Mouse (Mus musculus) ES-E14 (cell line): ENCODE data around the gene Lca5l. TPM values are rescaled to one million over a fixed set of nuclear protein-coding genes. Genes with fewer than 3 reads are reported as not detected.
A peak's percentile ranks its signal among the peaks of the same experiment; 100 is the strongest.

Experiments
- DNase-seq: peaks from one replicate; pipeline ENCODE4 v3.0.0-alpha.2; 2013; ENCODE audit warnings: low read depth, low spot score
- H3K27ac ChIP-seq: 2 replicates; pipeline ENCODE4 v1.5.1; 2012; ENCODE audit warnings: low read depth, mild to moderate bottlenecking, low read length, moderate library complexity, mixed read lengths; ENCODE audit not compliant: poor library complexity, insufficient read depth, severe bottlenecking
- H3K36me3 ChIP-seq: 2 replicates; pipeline ENCODE4 v1.6.1; 2012; ENCODE audit warnings: mild to moderate bottlenecking, low read length, moderate library complexity, mixed read lengths; ENCODE audit not compliant: control insufficient read depth, poor library complexity, insufficient read depth, severe bottlenecking
- H3K4me1 ChIP-seq, 2 experiments: fragments of 150-350 bp in 1 of 2; sonication (generic) in 1 of 2; 2 replicates each; pipeline ENCODE4 v1.6.1; 2012; ENCODE audit warnings: low read length in 2 of 2, mild to moderate bottlenecking in 1 of 2, mixed read lengths in 1 of 2; ENCODE audit not compliant: control insufficient read depth in 2 of 2, insufficient read depth in 2 of 2, poor library complexity in 1 of 2
- H3K4me3 ChIP-seq, 2 experiments: fragments of 150-350 bp in 1 of 2; sonication (generic) in 1 of 2; 2 replicates each; pipeline ENCODE4 v1.5.1; 2012; ENCODE audit warnings: low read length in 2 of 2, low read depth in 1 of 2, mild to moderate bottlenecking in 1 of 2, mixed read lengths in 1 of 2; ENCODE audit not compliant: insufficient read depth in 1 of 2, poor library complexity in 1 of 2, severe bottlenecking in 1 of 2
- H3K9ac ChIP-seq: 2 replicates; pipeline ENCODE4 v1.6.1; 2012; ENCODE audit warnings: low read depth, mild to moderate bottlenecking, low read length, mixed read lengths; ENCODE audit not compliant: poor library complexity, insufficient read depth, severe bottlenecking
- H3K9me3 ChIP-seq: fragments of 150-350 bp; sonication (generic); 2 replicates; pipeline ENCODE4 v1.6.1; 2012; ENCODE audit warnings: low read depth, mild to moderate bottlenecking, low read length; ENCODE audit not compliant: control insufficient read depth, insufficient read depth
- CHD2 ChIP-seq: IDR thresholded peaks from 2 replicates; pipeline ENCODE4 v1.6.1; 2014; ENCODE audit warnings: mild to moderate bottlenecking, low read depth, low read length, inconsistent platforms
- HCFC1 ChIP-seq: IDR thresholded peaks from 2 replicates; pipeline ENCODE4 v1.6.1; 2012; ENCODE audit warnings: low read length, inconsistent platforms, borderline replicate concordance; ENCODE audit not compliant: insufficient read depth
- MAFK ChIP-seq: IDR thresholded peaks from 2 replicates; pipeline ENCODE4 v1.6.1; 2014; ENCODE audit warnings: mild to moderate bottlenecking, low read depth, low read length, inconsistent platforms; ENCODE audit not compliant: insufficient read depth
- ZC3H11A ChIP-seq: IDR thresholded peaks from 2 replicates; pipeline ENCODE4 v1.6.1; 2012; ENCODE audit warnings: low read depth, mild to moderate bottlenecking, inconsistent platforms, low read length, borderline replicate concordance
- ZNF384 ChIP-seq: IDR thresholded peaks from 2 replicates; pipeline ENCODE4 v1.6.1; 2012; ENCODE audit warnings: low read depth, low read length, inconsistent platforms
- in situ Hi-C, 2 experiments: fragments of 600-800 bp; cut with MboI; formaldehyde crosslinking; loops; one replicate each; pipeline ENCODE4 v1.15.1; 2025; ENCODE audit warnings: low sequenced_read_pairs in 2 of 2, inconsistent platforms in 1 of 2; ENCODE audit not compliant: unreplicated experiment in 2 of 2
- total RNA-seq: library from RNA; depleted of rRNA; stranded (reverse); fragments of 300-350 nt; gene quantifications from 2 replicates; pipeline ENCODE4 v1.2.3, GENCODE M21; 2012

Lca5l gene
- total RNA-seq, 1 experiment = 0.58 TPM

- TF ChIP-seq ZNF384 = no peak
- no peak for TF ChIP-seq HCFC1
- H3K27ac ChIP-seq = no peak overlapping the region
- no peak overlapping the region for H3K4me3 ChIP-seq
- H3K36me3 ChIP-seq = no peaks in the 10 kb centered on the region
- no peak for DNase-seq
- in situ Hi-C loops = no loop called here
- no peak overlapping the region for H3K9ac ChIP-seq
- no peaks in the 10 kb centered on the region for H3K4me1 ChIP-seq
- H3K9me3 ChIP-seq = no peaks in the 10 kb centered on the region
Observed at GRCm38 (mm10) chr16:96231251-96231650, 39.2 kb upstream of the Lca5l start.

GRCm38 (mm10) chr16:96230411-96230810 is 38.3 kb upstream of the Lca5l start:
- TF ChIP-seq ZNF384 (no peak), ZC3H11A (peak; percentile 82; the same call in 1 of the 2 replicates), CHD2 (no peak), HCFC1 (no peak)
- in situ Hi-C loops = no loop called here
- H3K4me1 ChIP-seq = no peaks in the 10 kb centered on the region
- H3K4me3 ChIP-seq = no peak overlapping the region
- H3K9ac ChIP-seq = no peak overlapping the region
- DNase-seq = peak; percentile 62
- H3K36me3 ChIP-seq = no peaks in the 10 kb centered on the region
- no peaks in the 10 kb centered on the region for H3K9me3 ChIP-seq
- no peak overlapping the region for H3K27ac ChIP-seq

- in situ Hi-C loops = loop anchor here (5.0 to 10.0 kb wide), 2 partner anchors 113 to 116 kb away; no protein-coding TSS in a partner anchor
- Histone ChIP-seq H3K4me1 (no peaks in the 10 kb centered on the region), H3K36me3 (no peaks in the 10 kb centered on the region), H3K4me3 (no peak overlapping the region), H3K27ac (no peak overlapping the region), H3K9ac (no peak overlapping the region), H3K9me3 (no peaks in the 10 kb centered on the region)
- TF ChIP-seq HCFC1 (no peak), ZC3H11A (no peak), CHD2 (no peak)
- no peak for DNase-seq
Observed at GRCm38 (mm10) chr16:96229044-96229555, 37.0 kb upstream of the Lca5l start.

GRCm38 (mm10) chr16:96228438-96228837 is 36.4 kb upstream of the Lca5l start:
- in situ Hi-C loops = loop anchor here (5.0 to 10.0 kb wide), 2 partner anchors 114 to 116 kb away; no protein-coding TSS in a partner anchor
- Histone ChIP-seq H3K4me3 (no peak overlapping the region), H3K27ac (no peak overlapping the region), H3K36me3 (no peaks in the 10 kb centered on the region), H3K9me3 (no peaks in the 10 kb centered on the region), H3K4me1 (no peaks in the 10 kb centered on the region), H3K9ac (no peak overlapping the region)
- no peak for DNase-seq
- no peak for TF ChIP-seq HCFC1
- TF ChIP-seq ZC3H11A = no peak
- no peak for TF ChIP-seq CHD2
- TF ChIP-seq ZNF384 = no peak
- no peak for TF ChIP-seq MAFK

- H3K27ac ChIP-seq = no peak overlapping the region
- TF ChIP-seq ZC3H11A (no peak), MAFK (no peak), ZNF384 (no peak), HCFC1 (no peak), CHD2 (no peak)
- no peak overlapping the region for H3K4me3 ChIP-seq
- no peak for DNase-seq
- no peaks in the 10 kb centered on the region for H3K36me3 ChIP-seq
- in situ Hi-C loops = loop anchor here in 1 of 2 experiments (10.0 kb wide), 1 partner anchor 122 kb away; no protein-coding TSS in a partner anchor
- H3K4me1 ChIP-seq = no peaks in the 10 kb centered on the region
- H3K9me3 ChIP-seq = no peaks in the 10 kb centered on the region
- no peak overlapping the region for H3K9ac ChIP-seq
Observed at GRCm38 (mm10) chr16:96222452-96222851, 30.4 kb upstream of the Lca5l start.
